23 mouse cellular contexts compared by ENCODE assay signal in the genomic region with DNA sequence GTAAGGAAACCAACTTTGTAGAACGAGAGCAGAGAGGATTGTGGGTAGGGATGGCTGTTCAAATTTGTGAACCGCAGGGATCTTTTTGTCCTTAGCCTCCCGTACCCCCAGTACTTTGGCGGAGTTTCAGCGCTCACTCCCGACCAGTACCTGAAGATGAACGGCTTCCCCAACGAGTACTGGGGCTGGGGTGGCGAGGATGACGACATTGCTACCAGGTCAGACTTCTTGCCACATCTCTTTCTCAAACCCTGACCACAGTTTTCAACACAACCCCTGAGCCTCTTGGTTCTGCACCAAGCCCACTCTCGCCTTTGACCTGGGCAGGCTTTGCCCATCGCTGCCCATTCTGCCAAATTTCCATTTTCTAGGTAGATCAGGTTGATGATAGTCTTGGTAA. TPM values are rescaled to one million over a fixed set of nuclear protein-coding genes. Genes with fewer than 3 reads are reported as not detected.
A peak's percentile ranks its signal among the peaks of the same experiment; 100 is the strongest.
DNase-seq lines count a peak whose midpoint lies in the region; ATAC-seq and TF ChIP-seq lines count a peak whose summit lies in the region.
"Had no signal": no experiment of that assay in that cellular context is flagged by ENCODE, and none has a peak within 500 bp of the region (broad histone marks: within the 10 kb centered on the region; RNA-seq: fewer than 3 reads in every experiment).

No protein-coding gene starts in this region.

- H3K79me2 ChIP-seq in MEL (ENCODE audit: control insufficient read depth, insufficient read depth, low read length, poor library complexity), result no peaks in the 10 kb centered on the region; the same call in 1 of the 2 replicates

- H3K9me3 ChIP-seq in liver, embryonic 12.5 days (replicated peaks), result no peaks in the 10 kb centered on the region
- H3K9me3 ChIP-seq in MEL (replicated peaks; ENCODE audit: insufficient read depth, low read length), result no peaks in the 10 kb centered on the region
- H3K9me3 ChIP-seq: embryonic facial prominence, embryonic 15.5 days; forebrain, embryonic 10.5 days; forebrain, embryonic 15.5 days; G1E; heart, embryonic 10.5 days; heart, embryonic 15.5 days; hindbrain, embryonic 13.5 days; intestine, embryonic 15.5 days had no signal

- H3K27ac ChIP-seq in liver, embryonic 12.5 days, result peak overlapping the region; percentile 38
- no peak overlapping the region for H3K27ac ChIP-seq in MEL (ENCODE audit: control insufficient read depth, low read depth, low read length)
- H3K27ac ChIP-seq: embryonic facial prominence, embryonic 15.5 days; forebrain, embryonic 10.5 days; forebrain, embryonic 15.5 days; heart, embryonic 10.5 days; heart, embryonic 15.5 days; hindbrain, embryonic 13.5 days; intestine, embryonic 15.5 days had no signal

- peak in 1 of 2 experiments; percentile 24; a peak in 1 of 4 replicates for TF ChIP-seq POLR2A in MEL (IDR thresholded peaks at IDR 0.05; ENCODE audit: control insufficient read depth in 1 of 2, insufficient read depth in 1 of 2, low read depth in 1 of 2, low read length in 2 of 2, poor library complexity in 1 of 2)

- WGBS in liver, embryonic 12.5 days (ENCODE audit: insufficient replicate concordance), result 87% methylated on average over 12 of the region's 12 CpGs

- TF ChIP-seq EP300 in MEL (IDR thresholded peaks at IDR 0.05; ENCODE audit: low read depth in 1 of 2, low read length in 2 of 2), result no peak

- H3K9ac ChIP-seq in liver, embryonic 12.5 days, result no peak overlapping the region
- H3K9ac ChIP-seq in MEL (ENCODE audit: control insufficient read depth, low read depth, low read length, poor library complexity, severe bottlenecking), result no peak overlapping the region
- H3K9ac ChIP-seq: embryonic facial prominence, embryonic 15.5 days; forebrain, embryonic 15.5 days; heart, embryonic 15.5 days; hindbrain, embryonic 13.5 days; intestine, embryonic 15.5 days had no signal

- TF ChIP-seq CTCF in MEL (IDR thresholded peaks at IDR 0.05 in 2 of 3, conservative IDR thresholded peaks at IDR 0.05 in 1 of 3; ENCODE audit: control insufficient read depth in 1 of 3, insufficient read depth in 1 of 3, low read depth in 2 of 3, low read length in 3 of 3, poor library complexity in 1 of 3, severe bottlenecking in 1 of 3), result no peak

- peaks cover 76% of the 10 kb centered on the region for H3K36me3 ChIP-seq in liver, embryonic 12.5 days
- peaks cover 1 to 26% of the 10 kb centered on the region in 2 experiments for H3K36me3 ChIP-seq in MEL (ENCODE audit: control insufficient read depth in 1 of 2, insufficient read depth in 2 of 2, low read length in 2 of 2)

- H3K4me2 ChIP-seq in liver, embryonic 12.5 days, result no peak overlapping the region
- H3K4me2 ChIP-seq: embryonic facial prominence, embryonic 15.5 days; forebrain, embryonic 15.5 days; heart, embryonic 15.5 days; hindbrain, embryonic 13.5 days; intestine, embryonic 15.5 days had no signal

- H3K4me1 ChIP-seq in liver, embryonic 12.5 days, result peaks cover 71% of the 10 kb centered on the region
- peaks cover 13 to 17% of the 10 kb centered on the region in 2 experiments for H3K4me1 ChIP-seq in MEL (ENCODE audit: control insufficient read depth in 1 of 2, insufficient read depth in 2 of 2, low read length in 2 of 2)

- TF ChIP-seq RAD21 in MEL (IDR thresholded peaks at IDR 0.05; ENCODE audit: low read depth, low read length), result no peak

- no peak overlapping the region for H3K4me3 ChIP-seq in liver, embryonic 12.5 days
- no peak overlapping the region for H3K4me3 ChIP-seq in MEL (ENCODE audit: control insufficient read depth in 1 of 2, insufficient read depth in 1 of 2, low read depth in 2 of 2, low read length in 2 of 2)
- H3K4me3 ChIP-seq: embryonic facial prominence, embryonic 15.5 days; erythroblast, embryonic 14.5 days; forebrain, embryonic 10.5 days; forebrain, embryonic 15.5 days; heart, embryonic 10.5 days; heart, embryonic 15.5 days; hindbrain, embryonic 13.5 days; intestine, embryonic 15.5 days had no signal

- ATAC-seq in liver, embryonic 12.5 days, result no peak
- peak; percentile 63 for ATAC-seq in granulocyte monocyte progenitor cell, adult 5-6 weeks (replicated peaks; ENCODE audit: poor library complexity, severe bottlenecking)
- ATAC-seq in megakaryocyte progenitor cell, adult 5-6 weeks (replicated peaks; ENCODE audit: poor library complexity), result peak; percentile 30
- ATAC-seq: forebrain, embryonic 15.5 days; intestine, embryonic 15.5 days had no signal

- no peaks in the 10 kb centered on the region for H3K27me3 ChIP-seq in liver, embryonic 12.5 days (replicated peaks)
- H3K27me3 ChIP-seq in MEL (ENCODE audit: control insufficient read depth in 1 of 2, insufficient read depth in 2 of 2, low read length in 2 of 2), result no peaks in the 10 kb centered on the region
- H3K27me3 ChIP-seq: embryonic facial prominence, embryonic 15.5 days; forebrain, embryonic 15.5 days; heart, embryonic 15.5 days; hindbrain, embryonic 13.5 days; intestine, embryonic 15.5 days had no signal

- DNase-seq in liver (no peak), MEL (ENCODE audit: low read depth, low spot score) (no peak)
- no peak for DNase-seq in embryo, embryonic 10 days (ENCODE audit: low spot score)
- DNase-seq in urinary bladder, adult 2 months (ENCODE audit: low spot score), result no peak
- DNase-seq: adrenal gland, postnatal 10 days; cerebellum, adult 18-20 months; cerebellum, adult 9-11 months; cerebellum, postnatal 36 days; embryo, embryonic 11 days; gastrocnemius, postnatal 10 days; heart, postnatal 14 days had no signal

TF ChIP-seq in MEL, 35 proteins besides CTCF, POLR2A, EP300 and RAD21:
- no peak for TF ChIP-seq SIN3A (IDR thresholded peaks at IDR 0.05; ENCODE audit: low read length)
- 0 out of 2 replicates have a peak, but pooled peaks have one; percentile 10 for TF ChIP-seq ZMIZ1 (IDR thresholded peaks at IDR 0.05; ENCODE audit: low read depth, low read length)
- no peak for TF ChIP-seq ZC3H11A (IDR thresholded peaks at IDR 0.05; ENCODE audit: low read depth, low read length)
- no peak for TF ChIP-seq E2F4 (IDR thresholded peaks at IDR 0.05; ENCODE audit: borderline replicate concordance, low read depth, low read length)
TF ChIP-seq in MEL: peak in this region for 1.

RNA-seq across cellular contexts. Expression of a gene that starts 4.0 kb away (rescaled TPM):
- 29.9 and 35.8 TPM in 2 replicates for polyA plus RNA-seq in liver, embryonic 12.5 days (2016; fragmentation: Nextera tagmentation; extraction: Ambion mirVana)
- total RNA-seq in MEL (2012; rRNA removed), result 16.5 and 16.8 TPM in 2 replicates
- polyA plus RNA-seq in MEL (2012; ENCODE audit: insufficient read depth in 1 of 2, insufficient read length in 2 of 2, low read depth in 1 of 2, low replicate concordance in 2 of 2, missing spikeins in 1 of 2), result 10 to 100 TPM in 1 of 2 experiments, not detected in 1; 33.1 TPM
- total RNA-seq in granulocyte monocyte progenitor cell, adult 5-6 weeks (2014; fragmentation: Nextera tagmentation), result 24.7 and 25.6 TPM in 2 replicates
- total RNA-seq in granulocyte monocyte progenitor cell, adult 5-6 weeks (2017), result 14.7 and 19.0 TPM in 2 replicates
- total RNA-seq in megakaryocyte progenitor cell, adult 5-6 weeks (2015), result 14.7 and 16.1 TPM in 2 replicates
- 18.0 and 22.6 TPM in 2 replicates for total RNA-seq in megakaryocyte progenitor cell, adult 5-6 weeks (2017)
- 71.4 and 74.6 TPM in 2 replicates for polyA plus RNA-seq in urinary bladder, adult 2 months (2012; rRNA removed)

RNA-seq across cellular contexts. Expression of a gene that starts 6.8 kb away (rescaled TPM):
- 199 and 207 TPM in 2 replicates for polyA plus RNA-seq in liver, embryonic 12.5 days (2016; fragmentation: Nextera tagmentation; extraction: Ambion mirVana)
- 21.5 and 27.0 TPM in 2 replicates for total RNA-seq in MEL (2012; rRNA removed)
- polyA plus RNA-seq in MEL (2012; ENCODE audit: insufficient read depth in 1 of 2, insufficient read length in 2 of 2, low read depth in 1 of 2, low replicate concordance in 2 of 2, missing spikeins in 1 of 2), result 10 to 100 TPM in 1 of 2 experiments, not detected in 1; 63.6 TPM
- total RNA-seq in granulocyte monocyte progenitor cell, adult 5-6 weeks (2014; fragmentation: Nextera tagmentation), result 22.5 and 37.6 TPM in 2 replicates
- 16.8 and 25.3 TPM in 2 replicates for total RNA-seq in granulocyte monocyte progenitor cell, adult 5-6 weeks (2017)
- 18.0 and 20.2 TPM in 2 replicates for total RNA-seq in megakaryocyte progenitor cell, adult 5-6 weeks (2015)
- total RNA-seq in megakaryocyte progenitor cell, adult 5-6 weeks (2017), result 10.3 and 15.0 TPM in 2 replicates
- 91.3 and 136 TPM in 2 replicates for polyA plus RNA-seq in urinary bladder, adult 2 months (2012; rRNA removed)

RNA-seq across cellular contexts. Expression of a gene that starts 13.6 kb away (rescaled TPM):
- 36.2 and 38.6 TPM in 2 replicates for polyA plus RNA-seq in liver, embryonic 12.5 days (2016; fragmentation: Nextera tagmentation; extraction: Ambion mirVana)
- total RNA-seq in MEL (2012; rRNA removed), result 10.0 and 11.3 TPM in 2 replicates
- polyA plus RNA-seq in MEL (2012; ENCODE audit: insufficient read depth in 1 of 2, insufficient read length in 2 of 2, low read depth in 1 of 2, low replicate concordance in 2 of 2, missing spikeins in 1 of 2), result 10 to 100 TPM in 1 of 2 experiments, not detected in 1; 66.4 TPM
- total RNA-seq in granulocyte monocyte progenitor cell, adult 5-6 weeks (2014; fragmentation: Nextera tagmentation), result 34.7 and 37.6 TPM in 2 replicates
- 20.0 and 22.8 TPM in 2 replicates for total RNA-seq in granulocyte monocyte progenitor cell, adult 5-6 weeks (2017)
- total RNA-seq in megakaryocyte progenitor cell, adult 5-6 weeks (2015), result 36.0 and 38.2 TPM in 2 replicates
- 18.7 and 24.5 TPM in 2 replicates for total RNA-seq in megakaryocyte progenitor cell, adult 5-6 weeks (2017)
- 44.7 and 48.4 TPM in 2 replicates for polyA plus RNA-seq in urinary bladder, adult 2 months (2012; rRNA removed)

RNA-seq across cellular contexts. Expression of a gene that starts 20.7 kb away (rescaled TPM):
- polyA plus RNA-seq in liver, embryonic 12.5 days (2016; fragmentation: Nextera tagmentation; extraction: Ambion mirVana), result 55.9 and 58.3 TPM in 2 replicates
- total RNA-seq in MEL (2012; rRNA removed), result 100 and 101 TPM in 2 replicates
- polyA plus RNA-seq in MEL (2012; ENCODE audit: insufficient read depth in 1 of 2, insufficient read length in 2 of 2, low read depth in 1 of 2, low replicate concordance in 2 of 2, missing spikeins in 1 of 2), result 100 to 1,000 TPM in 1 of 2 experiments, 10 to 100 TPM in 1; 71.0 to 408 TPM
- total RNA-seq in granulocyte monocyte progenitor cell, adult 5-6 weeks (2014; fragmentation: Nextera tagmentation), result 142 and 143 TPM in 2 replicates
- total RNA-seq in granulocyte monocyte progenitor cell, adult 5-6 weeks (2017), result 108 and 113 TPM in 2 replicates
- 127 and 149 TPM in 2 replicates for total RNA-seq in megakaryocyte progenitor cell, adult 5-6 weeks (2015)
- total RNA-seq in megakaryocyte progenitor cell, adult 5-6 weeks (2017), result 93.2 and 115 TPM in 2 replicates
- 78.1 and 81.2 TPM in 2 replicates for polyA plus RNA-seq in urinary bladder, adult 2 months (2012; rRNA removed)

RNA-seq across cellular contexts. Expression of a gene that starts 23.0 kb away (rescaled TPM):
- 160 and 167 TPM in 2 replicates for polyA plus RNA-seq in liver, embryonic 12.5 days (2016; fragmentation: Nextera tagmentation; extraction: Ambion mirVana)
- total RNA-seq in MEL (2012; rRNA removed), result 164 and 169 TPM in 2 replicates
- polyA plus RNA-seq in MEL (2012; ENCODE audit: insufficient read depth in 1 of 2, insufficient read length in 2 of 2, low read depth in 1 of 2, low replicate concordance in 2 of 2, missing spikeins in 1 of 2), result 100 to 1,000 TPM; 292 to 415 TPM
- total RNA-seq in granulocyte monocyte progenitor cell, adult 5-6 weeks (2014; fragmentation: Nextera tagmentation), result 270 and 271 TPM in 2 replicates
- 358 and 391 TPM in 2 replicates for total RNA-seq in granulocyte monocyte progenitor cell, adult 5-6 weeks (2017)
- total RNA-seq in megakaryocyte progenitor cell, adult 5-6 weeks (2015), result 255 and 280 TPM in 2 replicates
- total RNA-seq in megakaryocyte progenitor cell, adult 5-6 weeks (2017), result 323 and 395 TPM in 2 replicates
- polyA plus RNA-seq in urinary bladder, adult 2 months (2012; rRNA removed), result 110 and 141 TPM in 2 replicates
